Mouse (Mus musculus): ENCODE measurements around the gene Cacna1e. TPM values are rescaled to one million over a fixed set of nuclear protein-coding genes. Genes with fewer than 3 reads are reported as not detected.

Gene Cacna1e
- total and polyA plus RNA-seq, 3 experiments = not detected

- Histone ChIP-seq H3K4me1 (ENCODE audit: control insufficient read depth in 1 of 2, insufficient read depth in 2 of 2, low read length in 2 of 2) (peaks cover 5 to 12% of the 10 kb centered on the region in 2 experiments; a peak in 3 of 4 replicates), H3K9ac (ENCODE audit: control insufficient read depth, low read depth, low read length, poor library complexity, severe bottlenecking) (no peak overlapping the region), H3K79me2 (ENCODE audit: control insufficient read depth, insufficient read depth, low read length, poor library complexity) (no peaks in the 10 kb centered on the region), H3K36me3 (ENCODE audit: control insufficient read depth in 1 of 2, insufficient read depth in 2 of 2, low read length in 2 of 2) (peaks cover 0 to 20% of the 10 kb centered on the region in 2 experiments; a peak in 2 of 4 replicates), H3K4me3 (ENCODE audit: control insufficient read depth in 1 of 2, insufficient read depth in 1 of 2, low read depth in 2 of 2, low read length in 2 of 2) (no peak overlapping the region), H3K9me3 (replicated peaks; ENCODE audit: insufficient read depth, low read length) (no peaks in the 10 kb centered on the region), H3K27me3 (ENCODE audit: control insufficient read depth in 1 of 2, insufficient read depth in 2 of 2, low read length in 2 of 2) (no peaks in the 10 kb centered on the region), H3K27ac (ENCODE audit: control insufficient read depth, low read depth, low read length) (no peak overlapping the region)
- DNase-seq (ENCODE audit: low read depth, low spot score) = no peak
- TF ChIP-seq POLR2AphosphoS5 (IDR thresholded peaks at IDR 0.05; ENCODE audit: borderline replicate concordance, low read depth, low read length) (no peak), SMC3 (IDR thresholded peaks at IDR 0.05; ENCODE audit: low read depth, low read length) (no peak), POLR2A (IDR thresholded peaks at IDR 0.05; ENCODE audit: control insufficient read depth in 1 of 2, insufficient read depth in 1 of 2, low read depth in 1 of 2, low read length in 2 of 2, poor library complexity in 1 of 2) (no peak), SIN3A (IDR thresholded peaks at IDR 0.05; ENCODE audit: low read length) (no peak), NRF1 (IDR thresholded peaks at IDR 0.05; ENCODE audit: insufficient read depth, low read depth, low read length, poor library complexity, severe bottlenecking) (no peak), RCOR1 (IDR thresholded peaks at IDR 0.05; ENCODE audit: low read depth, low read length) (no peak), E2F4 (IDR thresholded peaks at IDR 0.05; ENCODE audit: borderline replicate concordance, low read depth, low read length) (no peak), GATA1 (IDR thresholded peaks at IDR 0.05; ENCODE audit: low read depth, low read length) (no peak), MAFK (IDR thresholded peaks at IDR 0.05; ENCODE audit: borderline replicate concordance, low read depth, low read length) (no peak), GABPA (IDR thresholded peaks at IDR 0.05; ENCODE audit: low read depth, low read length) (no peak)
Observed at GRCm38 (mm10) chr1:154686861-154687260, 197.4 kb downstream of the Cacna1e start.

DNA sequence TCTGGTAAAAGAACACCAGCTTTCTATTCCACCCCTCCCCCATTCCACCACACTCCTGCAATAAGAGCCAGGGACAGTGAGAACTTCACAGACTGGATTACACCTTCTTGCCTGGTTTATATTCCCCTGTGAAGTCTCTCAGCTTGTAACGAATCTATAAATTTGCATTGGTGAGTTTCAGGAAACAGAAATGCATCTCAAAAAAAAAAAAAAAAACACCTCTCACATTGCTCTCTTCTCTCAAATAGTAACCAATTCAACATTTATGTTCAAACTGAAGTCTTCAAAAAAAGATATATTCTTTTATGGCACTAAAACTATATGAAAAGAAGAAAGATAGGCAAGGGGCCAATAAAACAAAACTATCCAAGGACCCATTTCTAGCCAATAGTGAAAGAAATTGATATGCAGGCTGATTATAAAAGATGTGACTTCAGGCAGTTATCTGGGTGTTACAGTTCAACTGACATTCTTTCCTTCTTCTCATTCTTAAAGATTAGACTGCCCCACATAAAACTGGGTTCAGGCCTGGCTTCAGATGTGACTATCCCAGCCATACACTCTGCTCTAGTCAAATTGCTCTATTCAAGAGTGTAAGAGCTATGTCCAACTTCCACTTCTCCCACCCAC is 200.7 kb downstream of the Cacna1e start:
- peak; percentile 58 for DNase-seq (ENCODE audit: low read depth, low spot score)
- Histone ChIP-seq H3K9ac (ENCODE audit: control insufficient read depth, low read depth, low read length, poor library complexity, severe bottlenecking) (peak overlapping the region; percentile 20; the same call in 1 of the 2 replicates), H3K4me3 (ENCODE audit: control insufficient read depth in 1 of 2, insufficient read depth in 1 of 2, low read depth in 2 of 2, low read length in 2 of 2) (no peak overlapping the region), H3K27ac (ENCODE audit: control insufficient read depth, low read depth, low read length) (peak overlapping the region; percentile 97), H3K79me2 (ENCODE audit: control insufficient read depth, insufficient read depth, low read length, poor library complexity) (no peaks in the 10 kb centered on the region), H3K36me3 (ENCODE audit: control insufficient read depth in 1 of 2, insufficient read depth in 2 of 2, low read length in 2 of 2) (peaks cover 0 to 19% of the 10 kb centered on the region in 2 experiments; a peak in 2 of 4 replicates), H3K9me3 (replicated peaks; ENCODE audit: insufficient read depth, low read length) (no peaks in the 10 kb centered on the region), H3K4me1 (ENCODE audit: control insufficient read depth in 1 of 2, insufficient read depth in 2 of 2, low read length in 2 of 2) (peaks cover 5 to 14% of the 10 kb centered on the region in 2 experiments; a peak in 3 of 4 replicates), H3K27me3 (ENCODE audit: control insufficient read depth in 1 of 2, insufficient read depth in 2 of 2, low read length in 2 of 2) (no peaks in the 10 kb centered on the region)
- TF ChIP-seq RCOR1 (IDR thresholded peaks at IDR 0.05; ENCODE audit: low read depth, low read length) (peak; percentile 56), ETS1 (IDR thresholded peaks at IDR 0.05; ENCODE audit: low read depth, low read length) (peak; percentile 63), SMC3 (IDR thresholded peaks at IDR 0.05; ENCODE audit: low read depth, low read length) (no peak), SIN3A (IDR thresholded peaks at IDR 0.05; ENCODE audit: low read length) (peak; percentile 53), GATA1 (IDR thresholded peaks at IDR 0.05; ENCODE audit: low read depth, low read length) (peak; percentile 86), TCF12 (IDR thresholded peaks at IDR 0.05; ENCODE audit: low read depth, low read length) (peak; percentile 87), RAD21 (IDR thresholded peaks at IDR 0.05; ENCODE audit: low read depth, low read length) (no peak), MEF2A (IDR thresholded peaks at IDR 0.05; ENCODE audit: extremely low read depth, insufficient replicate concordance, low read depth, low read length, poor library complexity, severe bottlenecking) (no peak), NRF1 (IDR thresholded peaks at IDR 0.05; ENCODE audit: insufficient read depth, low read depth, low read length, poor library complexity, severe bottlenecking) (no peak), EP300 (IDR thresholded peaks at IDR 0.05; ENCODE audit: low read depth in 1 of 2, low read length in 2 of 2) (peak; percentile 83 to 95), MAX (IDR thresholded peaks at IDR 0.05; ENCODE audit: low read length) (no peak), ZNF384 (IDR thresholded peaks at IDR 0.05; ENCODE audit: low read depth, low read length) (peak; percentile 83), HCFC1 (IDR thresholded peaks at IDR 0.05; ENCODE audit: low read depth, low read length) (0 out of 2 replicates have a peak, but pooled peaks have one; percentile 31), MYB (IDR thresholded peaks at IDR 0.05; ENCODE audit: low read depth, low read length) (peak; percentile 94)
